Mouse (Mus musculus) monocyte, adult 59 days (primary cell): Measurements from ENCODE around the gene Asic1. TPM values are rescaled to one million over a fixed set of nuclear protein-coding genes. Genes with fewer than 3 reads are reported as not detected.

Experiments used
- total RNA-seq, 2 experiments: library from RNA; stranded (reverse); gene quantifications; one replicate each; pipeline ENCODE4 v1.2.4; 2023

Gene Asic1
- under 1 TPM in 1 of 2 experiments, not detected in 1; 0.29 TPM for total RNA-seq

GRCm38 (mm10) chr15:99670154-99670821 lies at the start of gene Asic1:
Gene Asic1 (plus strand): TSS chr15:99670368.

DNA sequence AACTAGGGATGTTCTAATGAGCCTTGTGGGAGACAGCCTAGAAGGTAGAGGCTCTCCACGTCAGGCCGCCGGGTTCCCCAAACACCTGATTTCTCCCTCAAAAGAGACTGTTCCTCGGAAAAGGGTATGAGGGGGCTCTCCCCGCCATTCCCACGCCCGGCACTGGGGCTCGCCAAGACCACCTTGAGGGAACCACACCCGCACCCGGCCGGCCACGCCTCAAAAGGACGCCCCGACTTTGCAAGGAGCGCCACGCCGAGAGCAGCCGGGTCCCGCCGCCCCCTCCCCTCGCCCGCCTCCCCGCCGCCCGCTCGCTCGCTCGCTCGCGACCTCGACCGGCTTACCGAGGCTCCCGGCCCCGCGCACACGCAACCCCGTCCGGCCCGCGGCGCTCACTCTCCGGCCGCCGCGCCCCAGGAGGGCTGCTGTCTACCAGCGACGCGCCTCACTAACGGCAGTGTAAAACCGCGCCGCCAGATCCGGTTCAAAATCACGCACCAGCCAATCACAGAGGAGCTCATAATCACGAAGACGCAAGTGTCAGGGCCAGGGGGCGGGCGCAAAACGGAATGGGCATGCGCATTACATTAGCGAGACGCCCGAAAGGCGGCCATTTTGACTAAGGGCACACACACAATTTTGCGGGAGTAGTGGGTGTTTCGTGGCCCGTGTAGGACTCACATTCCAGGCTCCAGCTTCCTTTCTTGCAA lies 18.9 kb upstream of the Asic1 start, which contains the start of gene Racgap1:
TSS of gene Racgap1 (minus strand) at position 494 of the 710 bp plus-strand sequence.

DNA sequence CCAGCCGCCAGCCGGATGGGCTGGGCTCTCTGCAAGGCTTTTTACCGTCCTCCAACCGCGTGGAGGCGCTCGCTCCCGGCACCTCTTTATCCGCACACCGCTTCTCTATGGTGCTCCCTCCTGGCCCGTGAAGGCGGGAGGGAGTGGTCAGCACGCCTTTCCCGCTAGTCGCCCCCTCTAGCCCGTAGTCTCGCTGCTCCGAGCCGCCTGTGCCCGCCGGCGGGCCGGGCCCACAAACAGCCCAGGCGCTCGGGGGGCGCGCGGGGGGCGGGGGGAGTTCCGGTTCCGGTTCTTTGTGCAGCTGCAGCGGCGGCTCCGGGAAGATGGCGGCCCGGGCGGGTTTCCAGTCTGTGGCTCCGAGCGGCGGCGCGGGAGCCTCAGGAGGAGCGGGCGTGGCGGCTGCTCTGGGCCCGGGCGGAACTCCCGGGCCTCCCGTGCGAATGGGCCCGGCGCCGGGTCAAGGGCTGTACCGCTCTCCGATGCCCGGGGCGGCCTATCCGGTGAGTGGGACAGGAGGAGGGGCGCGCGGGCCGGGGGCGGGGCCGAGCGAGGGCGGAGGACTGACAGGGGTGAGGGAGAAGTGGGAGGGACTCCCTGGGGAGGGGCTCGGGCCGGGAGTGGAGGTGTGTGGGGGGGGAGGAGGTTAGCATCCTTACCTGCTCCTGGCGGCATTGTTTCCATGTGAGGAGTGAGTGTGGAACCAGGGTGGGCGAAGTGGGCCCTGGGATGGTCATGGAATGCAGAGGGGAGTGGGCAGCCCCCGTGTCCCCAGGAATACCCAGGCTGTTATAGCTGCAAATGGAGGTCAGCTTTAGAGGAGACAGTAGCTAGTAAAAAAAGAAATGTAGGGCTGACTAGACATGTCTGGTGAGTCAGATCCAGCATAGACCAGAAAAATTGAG lies 32.1 kb downstream of the Asic1 start, which contains the start of gene Smarcd1:
TSS of gene Smarcd1 (plus strand) at position 131 of the 902 bp plus-strand sequence.

GRCm38 (mm10) chr15:99705440-99706048 lies 35.4 kb downstream of the Asic1 start, which contains the start of gene Gm17349:
Gene Gm17349 (minus strand): TSS chr15:99705490.

DNA sequence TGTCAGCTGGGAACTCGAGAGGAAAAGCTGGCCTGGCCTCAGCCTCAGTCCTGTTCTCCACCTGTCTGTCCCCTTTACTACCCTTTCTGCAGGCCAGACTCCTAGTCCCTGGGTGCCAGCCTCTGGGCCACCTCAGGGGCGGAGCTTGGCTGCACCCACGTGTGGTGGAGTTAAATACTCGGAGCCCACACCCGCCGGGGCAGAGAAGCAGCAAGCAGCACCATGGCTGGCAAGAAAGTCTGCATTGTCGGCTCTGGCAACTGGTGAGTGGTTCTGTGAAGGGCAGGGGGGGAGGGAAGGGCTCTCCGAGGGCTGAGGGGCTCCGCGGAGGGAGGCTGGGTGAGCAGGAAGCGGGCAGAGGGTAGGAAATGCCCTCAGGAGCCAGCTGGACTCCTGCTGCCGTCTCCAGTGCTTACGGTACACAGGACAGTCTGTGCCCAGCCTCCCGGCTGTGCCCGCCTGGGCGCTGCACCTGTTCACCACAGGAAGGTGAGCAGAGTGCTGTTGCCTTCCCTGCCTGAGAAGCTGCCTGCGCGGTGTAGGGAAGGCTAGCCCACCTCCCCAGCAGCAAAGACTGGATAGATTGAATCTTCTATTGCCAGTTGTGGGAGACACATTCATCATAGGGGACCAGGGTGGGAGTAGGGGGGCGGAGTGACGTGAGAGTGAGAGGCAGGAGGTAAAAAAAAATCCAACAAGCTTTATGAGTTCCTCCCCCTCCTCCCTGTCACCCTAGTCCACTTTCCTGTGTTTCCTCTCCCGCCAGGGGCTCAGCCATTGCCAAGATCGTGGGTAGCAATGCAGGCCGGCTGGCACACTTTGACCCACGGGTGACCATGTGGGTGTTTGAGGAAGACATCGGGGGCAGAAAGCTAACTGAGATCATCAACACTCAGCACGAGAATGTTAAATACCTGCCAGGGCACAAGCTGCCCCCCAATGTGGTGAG lies 47.5 kb downstream of the Asic1 start, which contains the start of gene Gpd1:
TSS of gene Gpd1 (plus strand) at position 130 of the 949 bp plus-strand sequence.

DNA sequence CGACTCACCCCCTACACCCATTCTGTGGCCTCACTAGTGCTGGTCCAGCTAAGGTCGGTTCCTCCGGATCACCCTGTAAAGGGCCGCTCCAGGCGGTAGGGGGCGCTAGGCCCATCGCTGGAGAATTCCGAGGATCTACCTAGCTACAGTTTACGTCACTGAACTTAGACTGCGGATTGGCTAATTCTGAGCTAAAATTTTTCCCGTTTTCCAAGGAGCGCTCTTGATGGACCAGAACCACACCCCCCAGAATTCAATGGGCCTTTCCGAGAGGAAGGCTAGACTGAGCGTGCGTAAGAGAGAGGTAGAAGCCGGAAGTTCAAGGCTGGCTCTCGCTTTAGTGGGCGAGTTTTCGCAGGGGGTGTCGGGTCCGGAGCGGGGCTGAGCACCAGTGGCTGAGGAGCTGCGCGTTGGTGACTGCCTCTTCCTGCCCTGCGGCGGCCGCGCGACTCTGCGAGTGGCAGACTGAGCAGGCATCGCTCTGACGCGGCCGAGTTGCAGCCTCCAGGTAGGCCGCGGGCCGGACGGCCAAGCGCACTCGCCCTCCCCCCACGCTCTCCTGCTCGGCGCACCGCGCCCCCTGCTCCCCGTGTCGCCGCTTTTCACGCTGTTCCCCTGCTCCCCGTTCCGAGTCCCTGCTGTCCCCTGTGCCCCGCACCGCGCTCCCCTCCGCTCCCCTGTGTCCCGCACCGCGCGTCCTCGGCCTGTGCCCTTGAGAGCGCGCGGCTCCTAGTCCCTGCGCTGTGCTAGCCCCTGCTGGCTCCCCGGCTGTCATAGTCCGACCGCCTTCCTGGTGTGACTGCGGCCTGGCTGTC lies 55.4 kb downstream of the Asic1 start, which contains the start of gene Cox14:
TSS of gene Cox14 (plus strand) at position 278 of the 815 bp plus-strand sequence.

Other genes starting within 250 kb of the Asic1 start
- gene Nckap5l, start 212.6 kb upstream of the Asic1 start, total RNA-seq, result 10 to 100 TPM in 1 of 2 experiments, 1 to 10 TPM in 1; 7.6 to 11.4 TPM
- gene Bcdin3d, start 195.6 kb upstream of the Asic1 start, total RNA-seq, result 1 to 10 TPM; 4.7 to 5.0 TPM
- gene Faim2, start 142.2 kb upstream of the Asic1 start, total RNA-seq, result not detected
- gene Aqp2, start 91.3 kb upstream of the Asic1 start, total RNA-seq, result not detected
- not detected for gene Aqp5, start 79.6 kb upstream of the Asic1 start, total RNA-seq
- not detected for gene Aqp6, start 69.0 kb upstream of the Asic1 start, total RNA-seq
- 10 to 100 TPM; 27.8 to 29.0 TPM for gene Racgap1, start 18.7 kb upstream of the Asic1 start, total RNA-seq
- 10 to 100 TPM; 23.2 to 30.8 TPM for gene Smarcd1, start 31.8 kb downstream of the Asic1 start, total RNA-seq
- 1 to 10 TPM in 1 of 2 experiments, not detected in 1; 3.2 TPM for gene Gm17349, start 35.1 kb downstream of the Asic1 start, total RNA-seq
- 10 to 100 TPM; 12.2 to 13.7 TPM for gene Gpd1, start 47.1 kb downstream of the Asic1 start, total RNA-seq
- 10 to 100 TPM; 62.3 to 73.0 TPM for gene Cox14, start 55.2 kb downstream of the Asic1 start, total RNA-seq
- 10 to 100 TPM; 61.4 to 72.4 TPM for gene Cers5, start 102.5 kb downstream of the Asic1 start, total RNA-seq
- gene Lima1, start 205.1 kb downstream of the Asic1 start, total RNA-seq, result 10 to 100 TPM; 62.1 to 72.5 TPM